17 mouse cellular contexts compared by ENCODE assay signal in the genomic region with DNA sequence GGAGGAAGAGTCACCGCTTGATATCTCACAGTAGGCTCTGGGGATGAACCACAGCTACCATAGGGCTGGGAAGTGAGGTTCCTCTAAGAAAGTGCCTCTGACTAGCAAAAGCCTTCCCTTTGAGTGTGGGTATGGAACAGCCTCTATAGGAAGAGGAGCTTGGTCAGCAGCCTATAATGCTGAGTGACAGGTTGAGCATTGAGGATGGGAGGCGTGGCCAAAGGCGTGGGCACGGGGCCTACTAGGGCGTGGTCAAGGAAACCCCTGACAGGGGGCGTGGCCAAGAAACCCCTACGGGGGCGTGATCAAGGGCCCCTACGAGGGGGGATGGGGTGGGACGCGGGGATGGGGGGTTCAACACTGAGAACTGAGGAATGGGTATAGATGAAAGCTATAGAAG.
DNase-seq lines count a peak whose midpoint lies in the region; ATAC-seq and TF ChIP-seq lines count a peak whose summit lies in the region.
"Had no signal": no experiment of that assay in that cellular context is flagged by ENCODE, and none has a peak within 500 bp of the region (broad histone marks: within the 10 kb centered on the region; RNA-seq: fewer than 3 reads in every experiment).

No protein-coding gene starts in this region.

- no peak overlapping the region for H3K4me2 ChIP-seq in forebrain, embryonic 15.5 days (replicated peaks)
- 0 out of 2 replicates have a peak overlapping the region, but pooled peaks have one; percentile 14 for H3K4me2 ChIP-seq in liver, embryonic 12.5 days
- no peak overlapping the region for H3K4me2 ChIP-seq in liver, postnatal 0 days (ENCODE audit: low read depth, low read length)
- H3K4me2 ChIP-seq in hindbrain, postnatal 0 days (ENCODE audit: low read depth, low read length): no peak overlapping the region
- H3K4me2 ChIP-seq in heart, embryonic 12.5 days: no peak overlapping the region
- H3K4me2 ChIP-seq: limb, embryonic 13.5 days; lung, embryonic 15.5 days had no signal

- no peak for TF ChIP-seq CTCF in liver, postnatal 0 days (IDR thresholded peaks at IDR 0.05; ENCODE audit: low read depth)
- TF ChIP-seq CTCF in hindbrain, postnatal 0 days (IDR thresholded peaks at IDR 0.05; ENCODE audit: low read depth): no peak
- no peak for TF ChIP-seq CTCF in gastrocnemius, adult 2 months (IDR thresholded peaks at IDR 0.05)

- H3K4me3 ChIP-seq in forebrain, embryonic 10.5 days: peak overlapping the region; percentile 16; the same call in 1 of the 2 replicates
- H3K4me3 ChIP-seq in forebrain, embryonic 15.5 days: no peak overlapping the region
- no peak overlapping the region for H3K4me3 ChIP-seq in liver, embryonic 12.5 days
- H3K4me3 ChIP-seq in liver, postnatal 0 days (ENCODE audit: low read depth, low read length): no peak overlapping the region
- no peak overlapping the region for H3K4me3 ChIP-seq in hindbrain, postnatal 0 days (ENCODE audit: low read length)
- H3K4me3 ChIP-seq in gastrocnemius, adult 2 months: no peak overlapping the region
- no peak overlapping the region for H3K4me3 ChIP-seq in heart, embryonic 12.5 days
- H3K4me3 ChIP-seq: limb, embryonic 13.5 days; lung, embryonic 15.5 days had no signal

- H3K36me3 ChIP-seq in forebrain, embryonic 10.5 days (replicated peaks): peaks cover 23% of the 10 kb centered on the region
- H3K36me3 ChIP-seq in forebrain, embryonic 15.5 days: no peaks in the 10 kb centered on the region
- no peaks in the 10 kb centered on the region for H3K36me3 ChIP-seq in liver, embryonic 12.5 days
- H3K36me3 ChIP-seq in liver, postnatal 0 days (replicated peaks; ENCODE audit: insufficient read depth, low read length): no peaks in the 10 kb centered on the region
- H3K36me3 ChIP-seq in hindbrain, postnatal 0 days (ENCODE audit: insufficient read depth, low read length): no peaks in the 10 kb centered on the region
- no peaks in the 10 kb centered on the region for H3K36me3 ChIP-seq in heart, embryonic 12.5 days
- H3K36me3 ChIP-seq: limb, embryonic 13.5 days; lung, embryonic 15.5 days had no signal

- intact Hi-C loops in gastrocnemius, adult 2 months (cut with DNase I): no loop called here

- H3K27ac ChIP-seq in forebrain, embryonic 10.5 days: peak overlapping the region; percentile 12
- H3K27ac ChIP-seq in forebrain, embryonic 15.5 days (replicated peaks): no peak overlapping the region
- H3K27ac ChIP-seq in liver, embryonic 12.5 days: no peak overlapping the region
- no peak overlapping the region for H3K27ac ChIP-seq in liver, postnatal 0 days (ENCODE audit: low read depth)
- no peak overlapping the region for H3K27ac ChIP-seq in hindbrain, postnatal 0 days
- no peak overlapping the region for H3K27ac ChIP-seq in gastrocnemius, adult 2 months
- no peak overlapping the region for H3K27ac ChIP-seq in heart, embryonic 12.5 days (ENCODE audit: poor library complexity, severe bottlenecking)
- H3K27ac ChIP-seq: kidney, postnatal 0 days; limb, embryonic 13.5 days; lung, embryonic 15.5 days had no signal

- TF ChIP-seq EP300 in liver, postnatal 0 days (IDR thresholded peaks at IDR 0.05; ENCODE audit: low read depth): no peak

- H3K27me3 ChIP-seq in forebrain, embryonic 10.5 days (ENCODE audit: poor library complexity, severe bottlenecking): peaks cover 18% of the 10 kb centered on the region
- H3K27me3 ChIP-seq in forebrain, embryonic 15.5 days: no peaks in the 10 kb centered on the region
- H3K27me3 ChIP-seq in liver, embryonic 12.5 days (replicated peaks): no peaks in the 10 kb centered on the region; the same call in 1 of the 2 replicates
- H3K27me3 ChIP-seq in liver, postnatal 0 days (ENCODE audit: insufficient read depth, low read length): no peaks in the 10 kb centered on the region
- H3K27me3 ChIP-seq in hindbrain, postnatal 0 days (ENCODE audit: insufficient read depth, low read length): no peaks in the 10 kb centered on the region
- H3K27me3 ChIP-seq in heart, embryonic 12.5 days (replicated peaks): peaks cover 31% of the 10 kb centered on the region
- H3K27me3 ChIP-seq: limb, embryonic 13.5 days; lung, embryonic 15.5 days had no signal

- DNase-seq in forebrain, embryonic 10.5 days (ENCODE audit: extremely low spot score, low spot score): peak; percentile 66
- DNase-seq in liver, postnatal 0 days: no peak
- peak; percentile 77 for DNase-seq in embryo, embryonic 10.5 days (ENCODE audit: low spot score)
- DNase-seq in hindbrain, postnatal 0 days (ENCODE audit: low spot score): peak; percentile 54
- DNase-seq in gastrocnemius, adult 2 months: no peak
- DNase-seq: cerebellum, postnatal 25 days; heart, adult 11 months; layer of hippocampus, adult 9-11 months; right cerebral cortex, postnatal 25 days; thymus, postnatal 25 days had no signal

- 16% methylated on average over 11 of the region's 11 CpGs for WGBS in forebrain, embryonic 10.5 days
- WGBS in forebrain, embryonic 15.5 days: 12% methylated on average over 11 of the region's 11 CpGs
- WGBS in liver, embryonic 12.5 days (ENCODE audit: insufficient replicate concordance): 15% methylated on average over 11 of the region's 11 CpGs
- WGBS in liver, postnatal 0 days (ENCODE audit: insufficient replicate concordance): 21% methylated on average over 11 of the region's 11 CpGs
- WGBS in hindbrain, postnatal 0 days: 21% methylated on average over 11 of the region's 11 CpGs
- WGBS in heart, embryonic 12.5 days: 26% methylated on average over 11 of the region's 11 CpGs

- peaks cover 96% of the 10 kb centered on the region for H3K4me1 ChIP-seq in forebrain, embryonic 10.5 days
- peaks cover 49% of the 10 kb centered on the region for H3K4me1 ChIP-seq in forebrain, embryonic 15.5 days
- peaks cover 13% of the 10 kb centered on the region; the same call in 1 of the 2 replicates for H3K4me1 ChIP-seq in liver, embryonic 12.5 days
- H3K4me1 ChIP-seq in liver, postnatal 0 days (ENCODE audit: insufficient read depth): no peaks in the 10 kb centered on the region
- H3K4me1 ChIP-seq in hindbrain, postnatal 0 days (ENCODE audit: insufficient read depth, low read length): peaks cover 38% of the 10 kb centered on the region
- peaks cover 70% of the 10 kb centered on the region for H3K4me1 ChIP-seq in heart, embryonic 12.5 days (replicated peaks)

- no peaks in the 10 kb centered on the region for H3K9me3 ChIP-seq in forebrain, embryonic 10.5 days
- H3K9me3 ChIP-seq in forebrain, embryonic 15.5 days: no peaks in the 10 kb centered on the region
- H3K9me3 ChIP-seq in liver, embryonic 12.5 days (replicated peaks): no peaks in the 10 kb centered on the region
- no peaks in the 10 kb centered on the region for H3K9me3 ChIP-seq in liver, postnatal 0 days (ENCODE audit: low read length)
- H3K9me3 ChIP-seq in hindbrain, postnatal 0 days (ENCODE audit: low read length): no peaks in the 10 kb centered on the region
- H3K9me3 ChIP-seq in heart, embryonic 12.5 days (replicated peaks): no peaks in the 10 kb centered on the region
- H3K9me3 ChIP-seq: limb, embryonic 13.5 days; lung, embryonic 15.5 days had no signal

- no peak for ATAC-seq in forebrain, embryonic 15.5 days (replicated peaks)
- no peak for ATAC-seq in liver, embryonic 12.5 days
- no peak for ATAC-seq in liver, postnatal 0 days
- ATAC-seq in hindbrain, postnatal 0 days: no peak
- ATAC-seq in heart, embryonic 12.5 days (ENCODE audit: insufficient number of reproducible peaks, low FRiP score): no peak
- ATAC-seq: inflammation-experienced regulatory T-cells, adult 6 months had no signal

- H3K9ac ChIP-seq in forebrain, embryonic 15.5 days (replicated peaks): no peak overlapping the region
- no peak overlapping the region for H3K9ac ChIP-seq in liver, embryonic 12.5 days
- H3K9ac ChIP-seq in liver, postnatal 0 days (replicated peaks): no peak overlapping the region
- H3K9ac ChIP-seq in hindbrain, postnatal 0 days (replicated peaks; ENCODE audit: low read length): no peak overlapping the region
- no peak overlapping the region for H3K9ac ChIP-seq in heart, embryonic 12.5 days
- H3K9ac ChIP-seq: limb, embryonic 13.5 days; lung, embryonic 15.5 days had no signal

Comparison
In these comparisons a context has a peak if more than half of its experiments do, and no peak if none do; other contexts are left out.
1. DNase-seq: peak in forebrain, embryonic 10.5 days (single experiment), embryo, embryonic 10.5 days (single experiment) and hindbrain, postnatal 0 days (single experiment); none in liver, postnatal 0 days (single experiment) and gastrocnemius, adult 2 months (single experiment).